Mouse (Mus musculus): ENCODE results near the gene Ankrd40. TPM values are rescaled to one million over a fixed set of nuclear protein-coding genes. Genes with fewer than 3 reads are reported as not detected.

Ankrd40 gene
- polyA plus RNA-seq, 2 experiments from 2014 or later, result 14.1 to 14.8 TPM

DNA sequence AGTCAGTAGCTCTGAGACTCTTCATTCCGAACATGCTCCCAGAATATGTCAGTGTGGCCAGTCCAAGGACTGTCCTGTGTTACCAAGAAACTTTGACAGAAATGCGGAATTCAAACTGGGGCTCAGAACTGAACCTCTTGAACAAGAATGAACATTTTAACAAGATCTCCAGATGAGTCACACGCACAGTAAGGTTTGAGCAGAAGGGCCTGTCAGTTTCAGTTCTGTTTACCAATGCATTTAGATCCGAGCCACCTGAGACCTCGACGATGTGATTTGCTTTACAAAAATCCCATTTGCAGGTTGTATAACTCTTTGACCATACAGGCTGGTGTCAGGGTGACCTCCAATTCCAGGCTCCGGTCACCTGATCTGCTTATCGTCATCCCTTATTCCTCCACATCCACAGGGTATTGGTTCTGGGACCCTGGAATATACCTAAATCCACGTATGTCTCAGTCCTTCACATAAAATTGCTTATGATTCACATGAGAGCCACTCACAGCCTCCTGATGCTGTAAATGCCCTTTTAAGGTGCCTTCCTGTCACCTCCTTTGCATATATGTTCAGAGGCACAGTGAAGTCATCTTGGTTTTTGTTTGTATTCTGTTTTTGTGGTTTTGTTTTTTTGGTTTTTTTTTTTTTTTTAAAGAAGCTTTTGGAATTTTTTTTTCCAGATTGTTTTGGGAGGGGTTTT is 27.9 kb downstream of the Ankrd40 start:
- peak; percentile 26 for ATAC-seq

DNA sequence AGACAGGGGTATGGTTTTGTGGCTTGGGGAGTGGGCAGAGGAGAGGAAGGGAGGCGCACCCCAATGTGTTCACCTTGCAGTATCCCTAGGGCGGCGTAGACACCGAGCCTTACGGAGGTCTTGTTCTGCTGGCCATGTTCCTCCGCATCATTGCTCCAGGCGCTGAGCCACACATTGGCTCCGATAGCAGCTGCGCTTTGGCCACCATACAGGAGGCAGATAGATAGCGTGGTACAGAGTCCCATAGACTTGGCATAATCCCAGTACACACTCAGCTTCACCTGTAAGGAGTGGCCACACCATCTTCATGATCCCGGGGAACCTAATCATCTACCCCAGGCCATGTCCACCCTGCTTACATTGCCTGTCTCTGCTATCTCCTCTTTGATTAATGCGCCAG is 31.4 kb downstream of the Ankrd40 start:
- no peak for ATAC-seq

DNA sequence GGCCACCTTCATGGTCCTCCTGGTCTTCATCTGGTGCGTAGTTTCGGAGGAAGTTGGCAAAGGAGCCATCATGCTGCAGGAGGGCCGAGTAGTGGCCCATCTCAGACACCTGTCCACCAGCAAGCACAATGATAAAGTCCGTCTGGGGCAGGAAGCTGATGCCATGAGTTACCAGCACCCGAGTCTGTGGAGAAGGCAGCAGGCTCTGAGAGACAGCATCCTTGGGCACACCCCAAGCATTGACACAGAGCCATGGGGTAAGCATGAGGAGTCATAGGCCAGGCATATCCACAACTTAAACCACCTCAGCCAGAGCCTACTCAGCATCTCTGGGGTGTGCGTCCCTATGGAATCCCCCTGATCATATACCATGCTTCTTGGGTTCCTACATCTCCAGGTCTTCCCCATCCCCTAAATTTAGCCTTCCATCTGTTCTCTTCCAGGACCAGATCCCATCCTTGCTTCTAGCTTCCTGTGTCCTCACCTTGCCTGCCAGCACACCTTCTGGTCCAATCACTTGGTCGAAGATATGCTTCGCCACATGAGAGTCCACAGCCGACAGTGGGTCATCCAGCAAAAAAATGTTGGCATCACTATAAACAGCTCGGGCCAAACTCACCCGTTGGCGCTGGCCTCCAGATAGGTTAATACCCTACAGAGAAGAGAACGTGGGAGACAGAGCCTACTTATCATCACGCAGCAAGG is 33.5 kb downstream of the Ankrd40 start:
- no peak for ATAC-seq

DNA sequence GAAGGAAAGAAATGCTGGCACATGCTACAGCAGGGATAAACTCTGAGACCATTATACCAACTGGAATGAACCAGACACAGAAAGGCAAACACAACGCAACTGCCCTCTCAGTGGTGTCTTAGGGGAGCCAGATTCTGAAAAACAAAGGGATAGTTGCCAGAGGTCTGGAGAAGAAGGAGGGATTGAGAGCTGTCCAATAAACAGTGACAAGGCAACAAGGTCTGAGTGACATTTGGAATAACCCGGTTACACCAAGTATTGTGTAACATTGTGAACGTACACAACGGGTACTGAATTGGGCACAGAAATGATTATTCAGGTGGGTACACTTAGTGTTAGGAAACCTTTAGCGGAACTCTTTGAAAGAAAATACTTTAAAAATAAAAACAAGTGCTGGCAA is 34.3 kb downstream of the Ankrd40 start:
- ATAC-seq, result no peak

- ATAC-seq, result no peak
Measured at GRCm38 (mm10) chr11:94363690-94364089, 35.9 kb downstream of the Ankrd40 start.

DNA sequence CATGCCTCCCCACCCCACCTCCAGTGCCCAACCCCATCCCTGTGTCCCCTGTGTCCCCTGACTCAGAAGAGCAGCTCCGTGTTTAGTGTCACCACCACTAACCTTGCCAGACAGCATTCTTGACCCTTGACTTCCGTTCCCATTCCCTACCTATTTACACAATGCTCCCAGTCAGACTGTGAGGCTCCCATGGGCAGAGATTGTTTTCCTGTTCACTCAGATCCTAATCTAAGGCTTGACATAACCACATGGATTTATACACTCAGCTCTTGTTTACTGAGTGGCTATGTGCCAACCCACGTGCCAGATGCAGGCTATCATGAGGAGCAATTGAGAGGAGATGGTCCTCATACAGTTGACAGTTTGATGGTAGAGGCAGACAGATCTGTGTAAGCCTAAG is 37.5 kb downstream of the Ankrd40 start:
- no peak for ATAC-seq

DNA sequence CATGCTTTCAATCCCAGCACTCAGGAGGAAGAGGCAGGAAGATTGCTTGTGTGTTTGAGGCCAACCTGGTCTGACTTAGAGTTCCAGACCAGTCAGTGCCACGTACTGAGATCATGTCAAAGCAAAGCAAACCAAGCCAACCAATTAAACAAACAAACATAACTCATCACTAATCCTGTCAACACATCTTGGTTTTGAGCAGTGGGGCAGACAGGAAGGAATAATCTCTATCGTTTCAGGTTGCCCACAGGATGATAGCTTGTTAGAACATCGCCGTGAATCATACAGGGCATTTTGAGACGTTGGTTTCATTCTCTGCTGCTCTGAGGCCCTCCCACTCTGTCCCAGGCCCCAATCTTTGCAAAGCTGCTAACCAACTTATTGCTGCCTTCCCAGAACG is 42.2 kb downstream of the Ankrd40 start:
- peak; percentile 73 for ATAC-seq

- ATAC-seq, result peak; percentile 69
Measured at GRCm38 (mm10) chr11:94370809-94371208, 43.0 kb downstream of the Ankrd40 start.

GRCm38 (mm10) chr11:94374276-94374948 is 46.6 kb downstream of the Ankrd40 start:
- ATAC-seq, result no peak

- ATAC-seq, result no peak
Measured at GRCm38 (mm10) chr11:94379061-94379460, 51.3 kb downstream of the Ankrd40 start.

DNA sequence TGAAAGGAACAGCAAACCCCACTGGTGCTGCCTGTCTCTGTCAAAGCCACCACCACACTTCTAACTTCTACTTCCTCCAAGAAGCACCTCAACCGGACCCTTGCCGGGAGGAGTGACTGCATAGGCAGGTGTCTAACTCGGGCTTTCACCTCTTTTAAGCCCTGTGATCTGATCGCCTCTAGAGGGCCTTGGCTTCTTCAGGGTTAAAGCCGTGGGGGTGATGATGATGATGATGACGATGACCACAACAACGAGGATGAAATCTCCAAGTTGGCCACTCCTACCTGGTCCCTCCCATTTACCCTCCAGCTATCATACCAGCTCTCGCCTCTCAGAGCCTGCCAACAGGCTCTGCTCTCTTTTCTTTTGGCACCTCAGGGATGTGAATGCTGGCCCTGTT is 51.9 kb downstream of the Ankrd40 start:
- ATAC-seq, result no peak

- peak; percentile 87 for ATAC-seq
Measured at GRCm38 (mm10) chr11:94385977-94386771, 58.4 kb downstream of the Ankrd40 start.

DNA sequence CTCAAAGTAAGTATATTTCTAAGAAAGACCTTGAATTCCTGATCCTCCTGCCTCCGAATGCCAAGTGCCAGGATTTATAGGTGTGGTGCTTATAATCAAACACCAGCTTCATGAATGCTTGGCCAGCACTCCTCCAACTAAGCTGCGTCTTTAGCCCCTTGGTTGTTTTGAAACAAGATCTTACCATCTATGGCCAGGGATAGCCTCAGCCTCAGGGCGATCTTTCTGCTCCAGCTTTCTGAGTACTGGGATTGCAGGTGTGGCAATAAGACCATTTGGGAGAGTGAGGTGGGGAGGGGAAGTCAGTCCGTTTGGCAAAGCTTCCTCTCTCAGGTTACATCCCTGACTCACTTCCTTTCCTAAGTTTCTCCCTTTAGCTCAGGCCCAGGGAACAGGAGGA is 60.0 kb downstream of the Ankrd40 start:
- ATAC-seq, result no peak

DNA sequence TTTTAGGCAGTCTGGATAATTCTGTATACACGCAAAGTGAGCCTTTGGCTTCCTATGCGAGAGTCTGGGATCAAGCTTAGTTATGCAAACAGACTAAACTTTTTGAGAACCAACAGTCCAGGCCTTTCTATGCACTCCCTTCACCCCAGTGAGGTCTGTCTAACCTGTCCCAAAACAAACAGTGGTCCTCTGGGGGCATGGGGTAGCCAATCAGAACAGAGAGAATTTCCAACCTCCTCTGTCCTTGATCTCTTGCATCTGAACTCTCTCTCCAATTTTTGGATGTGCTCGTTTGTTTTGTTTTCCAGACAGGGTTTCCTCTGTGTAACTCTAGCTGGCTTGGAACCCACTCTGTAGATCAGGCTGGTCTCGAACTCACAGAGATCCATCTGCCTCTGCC is 61.2 kb downstream of the Ankrd40 start:
- no peak for ATAC-seq

GRCm38 (mm10) chr11:94389724-94390396 is 62.1 kb downstream of the Ankrd40 start:
- ATAC-seq, result no peak

- no peak for ATAC-seq
Measured at GRCm38 (mm10) chr11:94390825-94391224, 63.0 kb downstream of the Ankrd40 start.

Other genes with a start within 250 kb of the Ankrd40 start
- 1 to 10 TPM; 4.7 to 8.9 TPM for gene Tob1, start 116.5 kb upstream of the Ankrd40 start, polyA plus RNA-seq (2017; shearing (Covaris generic))
- 1 to 10 TPM in 1 of 2 experiments, under 1 TPM in 1; 0.86 to 2.4 TPM for gene Wfikkn2, start 82.0 kb upstream of the Ankrd40 start, polyA plus RNA-seq (2017; shearing (Covaris generic))
- gene Gm21885, start 46.1 kb upstream of the Ankrd40 start, polyA plus RNA-seq (2017; shearing (Covaris generic)), result 1 to 10 TPM in 1 of 2 experiments, not detected in 1; 1.3 TPM
- gene Luc7l3, start 6.0 kb upstream of the Ankrd40 start, polyA plus RNA-seq (2017; shearing (Covaris generic)), result 100 to 1,000 TPM; 153 to 164 TPM
- 1 to 10 TPM in 1 of 2 experiments, under 1 TPM in 1; 0.67 to 2.8 TPM for gene Abcc3, start 65.0 kb downstream of the Ankrd40 start, polyA plus RNA-seq (2017; shearing (Covaris generic))
- gene Cacna1g, start 146.2 kb downstream of the Ankrd40 start, polyA plus RNA-seq (2017; shearing (Covaris generic)), result not detected
- not detected for gene Spata20, start 158.2 kb downstream of the Ankrd40 start, polyA plus RNA-seq (2017; shearing (Covaris generic))
- not detected for gene Epn3, start 172.0 kb downstream of the Ankrd40 start, polyA plus RNA-seq (2017; shearing (Covaris generic))
- not detected for gene Mycbpap, start 193.7 kb downstream of the Ankrd40 start, polyA plus RNA-seq (2017; shearing (Covaris generic))
- 1 to 10 TPM in 1 of 2 experiments, under 1 TPM in 1; 0.78 to 1.7 TPM for gene Rsad1, start 221.3 kb downstream of the Ankrd40 start, polyA plus RNA-seq (2017; shearing (Covaris generic))
- under 1 TPM; 0.26 to 0.73 TPM for gene Chad, start 237.0 kb downstream of the Ankrd40 start, polyA plus RNA-seq (2017; shearing (Covaris generic))